Mouse (Mus musculus) frontal cortex, postnatal 10 days (tissue): ENCODE data around the gene Nsl1.

Experiments used
- DNase-seq, 2 experiments: peaks; one replicate each; pipeline ENCODE4 v3.0.0; 2022; ENCODE audit warnings: low spot score in 2 of 2, mixed read lengths in 1 of 2

The Nsl1 gene

DNA sequence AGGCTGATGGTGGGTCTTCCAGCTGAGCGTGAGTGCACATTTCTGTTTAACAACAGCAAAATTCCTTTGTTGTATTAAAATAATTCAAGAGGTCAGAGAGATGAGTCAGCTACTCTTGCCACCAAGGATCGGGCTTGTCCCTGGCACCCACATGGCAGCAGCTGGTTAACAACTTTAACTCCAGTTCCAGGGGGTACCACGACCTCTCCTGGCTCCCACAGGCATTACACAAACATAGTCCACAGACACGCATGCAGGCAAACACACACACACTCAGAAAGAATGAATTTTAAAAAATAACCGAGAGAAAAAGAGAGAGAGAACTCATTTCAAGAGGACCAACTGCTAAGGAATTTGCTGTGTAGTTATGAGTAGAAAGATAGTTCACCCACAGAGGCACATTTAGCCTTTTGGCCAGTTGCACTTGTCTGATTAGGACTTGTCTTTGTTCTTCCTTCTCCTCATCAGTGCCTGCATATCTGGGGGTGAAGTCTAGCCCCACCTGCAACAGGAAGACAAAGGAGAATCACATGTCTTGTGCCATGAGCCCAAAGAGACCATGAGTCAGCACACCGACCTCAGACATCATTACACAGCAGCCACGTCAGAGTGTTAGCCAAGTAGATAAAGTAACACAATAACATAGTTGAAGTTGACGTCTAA lies 7.8 kb upstream of the Nsl1 start:
- no peak for DNase-seq

- no peak for DNase-seq
Observed at GRCm38 (mm10) chr1:191055533-191055873, 7.3 kb upstream of the Nsl1 start.

- no peak for DNase-seq
Observed at GRCm38 (mm10) chr1:191057461-191057860, 5.4 kb upstream of the Nsl1 start.

DNA sequence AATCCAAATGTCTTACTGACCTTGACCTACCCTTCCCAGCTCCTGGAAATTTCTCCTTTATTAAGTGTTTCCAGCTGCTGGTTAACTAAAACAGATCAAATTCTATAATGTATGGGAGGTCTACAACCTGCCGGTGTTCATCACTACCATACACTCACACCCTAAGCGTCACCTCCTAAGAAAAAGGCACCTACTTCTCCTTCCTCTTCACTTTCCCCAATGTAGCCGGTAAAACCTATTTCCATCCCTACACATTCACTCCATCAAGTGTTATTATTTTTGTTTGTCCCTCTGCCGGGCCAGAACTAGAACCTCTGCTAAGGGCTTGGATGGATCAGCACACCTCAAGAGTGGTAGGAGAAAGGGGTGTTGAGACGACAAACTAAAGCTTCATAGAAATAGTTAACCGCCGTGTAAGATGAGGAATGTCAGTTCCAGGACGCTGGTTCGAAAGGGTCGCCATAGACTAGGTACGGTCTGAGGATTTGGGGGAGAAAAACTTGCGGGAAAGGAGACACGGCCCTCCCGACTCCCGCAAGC lies 501 bp upstream of the Nsl1 start:
- DNase-seq: no peak

GRCm38 (mm10) chr1:191063700-191064099 lies 888 bp downstream of the Nsl1 start:
- DNase-seq: no peak

GRCm38 (mm10) chr1:191064535-191064934 lies 1.7 kb downstream of the Nsl1 start:
- no peak for DNase-seq

DNA sequence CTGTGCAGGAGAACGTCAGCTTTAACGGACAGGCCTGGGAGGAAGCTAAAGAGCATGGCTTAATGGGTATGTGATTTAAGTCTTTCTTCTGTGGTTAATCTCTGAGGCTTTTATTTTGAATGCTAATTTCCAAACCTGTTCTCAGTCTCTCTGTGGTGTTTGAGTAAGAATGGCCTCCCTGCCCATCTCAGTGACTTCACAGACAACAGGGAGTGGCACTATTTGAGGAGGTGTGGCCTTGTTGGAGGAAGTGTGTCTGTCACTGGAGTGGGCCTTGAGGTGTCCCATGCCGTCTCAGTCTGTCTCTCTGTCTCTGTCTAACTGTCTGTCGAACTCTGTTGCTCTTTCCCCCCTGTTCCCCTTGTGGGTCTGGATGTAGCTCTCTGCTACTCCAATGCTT lies 2.4 kb downstream of the Nsl1 start:
- DNase-seq: no peak

- no peak for DNase-seq
Observed at GRCm38 (mm10) chr1:191068377-191068776, 5.6 kb downstream of the Nsl1 start.

DNA sequence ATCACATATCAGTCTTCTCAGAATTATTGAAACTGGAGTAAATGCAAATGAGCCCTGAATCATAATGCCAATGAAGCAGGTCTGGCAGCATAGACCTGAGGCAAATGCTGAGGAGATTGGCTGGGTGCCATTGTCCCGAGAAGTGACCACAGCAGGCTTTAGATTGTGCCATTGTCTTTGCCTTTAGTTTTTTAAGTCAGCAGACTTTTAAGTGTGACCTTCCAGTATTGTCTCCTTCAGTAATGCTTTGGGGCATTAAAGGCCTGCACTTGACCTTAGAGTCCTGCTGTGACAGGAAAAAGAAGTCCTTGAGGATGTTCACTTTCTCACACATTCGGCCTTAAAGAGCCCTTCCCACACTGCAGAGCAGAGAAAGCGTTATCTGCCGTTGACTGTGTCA lies 7.4 kb downstream of the Nsl1 start:
- no peak for DNase-seq

DNA sequence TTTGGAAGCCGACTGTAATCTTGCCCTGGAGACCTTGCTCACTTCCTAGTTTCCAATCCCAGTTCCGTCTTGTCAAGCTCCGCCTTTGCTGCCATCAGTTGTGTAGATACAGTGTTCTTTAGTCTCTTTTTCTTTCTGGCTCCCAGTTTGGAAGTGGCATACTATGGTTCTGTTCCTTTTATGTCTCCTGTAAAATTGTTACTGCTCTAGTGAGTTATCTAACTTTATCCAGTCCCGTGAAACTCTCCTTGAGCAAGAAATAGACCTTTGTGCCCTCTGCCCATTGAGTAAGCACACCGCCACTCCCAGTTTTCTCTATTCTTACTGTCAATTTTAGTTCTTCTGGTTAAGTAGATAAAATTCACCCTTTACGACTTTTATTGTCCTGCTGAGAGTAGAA lies 8.8 kb downstream of the Nsl1 start:
- no peak for DNase-seq

GRCm38 (mm10) chr1:191072329-191072913 lies 9.6 kb downstream of the Nsl1 start:
- no peak for DNase-seq

- DNase-seq: no peak
Observed at GRCm38 (mm10) chr1:191073001-191073400, 10.2 kb downstream of the Nsl1 start.

DNA sequence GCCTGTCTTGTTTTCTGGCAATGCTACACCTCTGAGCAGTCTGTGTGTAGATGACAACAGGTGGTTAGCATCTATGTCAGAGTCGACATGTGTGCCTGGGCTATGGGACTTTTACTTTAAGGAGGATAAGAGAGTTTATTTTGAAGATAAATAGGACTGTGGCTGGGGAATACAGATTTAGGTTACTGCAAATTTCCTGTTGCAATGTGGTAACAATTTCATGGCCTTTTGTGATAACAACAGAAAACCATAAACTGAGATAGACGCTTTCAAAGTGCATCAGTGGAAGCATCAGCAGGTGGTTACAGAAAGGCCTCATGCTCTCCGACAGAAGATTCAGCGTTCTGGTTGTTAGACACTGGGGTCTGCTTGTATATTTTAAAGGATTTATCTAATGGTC lies 10.7 kb downstream of the Nsl1 start:
- DNase-seq: no peak

DNA sequence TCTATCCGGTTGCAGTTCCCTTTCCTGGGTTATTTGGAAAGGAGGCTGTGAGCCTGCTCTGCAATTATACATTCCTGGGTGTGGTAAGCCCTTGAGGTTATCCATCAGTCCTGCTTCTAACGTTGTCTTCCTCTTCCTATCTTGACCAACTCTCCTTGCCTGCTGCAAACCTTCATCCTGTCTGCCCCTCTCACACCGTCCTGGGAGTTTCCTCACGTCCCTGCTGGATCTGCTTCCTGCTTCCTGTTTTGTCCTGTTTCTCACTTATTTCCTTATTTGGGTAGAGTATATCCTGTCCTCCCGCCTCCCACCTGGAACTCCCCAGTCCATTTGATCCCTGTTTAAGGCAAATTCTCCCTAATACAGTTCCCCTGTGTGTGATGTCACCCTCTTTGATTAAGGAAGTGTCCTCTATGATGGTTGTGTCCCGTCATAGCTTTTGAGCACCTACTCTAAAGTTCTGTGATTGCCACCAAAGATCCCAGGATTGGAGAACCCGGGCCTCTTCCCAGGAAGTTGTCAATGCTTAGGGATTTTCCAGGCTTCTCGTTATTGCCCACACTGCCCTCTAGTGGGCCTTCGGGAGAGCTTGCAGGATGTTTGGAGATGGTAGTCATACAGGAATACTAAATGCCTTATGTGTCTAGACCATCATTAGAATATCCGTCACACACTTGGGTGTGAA lies 12.5 kb downstream of the Nsl1 start:
- DNase-seq: peak in 1 of 2 experiments; percentile 40

- no peak for DNase-seq
Observed at GRCm38 (mm10) chr1:191083230-191083629, 20.4 kb downstream of the Nsl1 start.

DNA sequence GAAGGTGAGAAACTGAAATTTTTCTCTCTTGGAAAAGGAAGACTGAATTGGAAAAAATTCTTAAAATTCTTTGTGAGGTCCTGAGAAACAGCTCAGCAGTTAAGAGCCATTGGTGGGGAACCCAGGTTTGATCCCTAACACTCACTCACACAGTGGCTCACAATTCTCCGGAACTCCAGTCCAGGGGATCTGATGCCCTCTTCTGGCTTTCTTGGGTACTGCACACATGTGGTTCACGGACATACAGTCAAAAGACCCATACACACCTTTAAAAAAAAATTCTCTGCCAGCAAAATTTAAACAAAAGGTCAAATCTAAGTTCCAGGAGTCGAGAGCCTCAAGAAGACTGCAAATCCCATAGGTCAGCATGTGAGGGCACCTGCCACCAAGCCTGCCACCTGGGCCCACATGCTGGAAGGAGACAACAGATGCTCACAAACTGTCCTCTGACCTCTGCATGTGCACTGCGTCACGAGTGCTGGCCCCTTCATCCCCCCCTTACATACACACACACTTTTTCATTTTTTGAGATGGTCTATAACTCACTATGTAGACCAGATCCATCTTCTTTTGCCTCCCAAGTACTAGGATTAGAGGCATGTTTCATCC lies 22.2 kb downstream of the Nsl1 start:
- peak in 1 of 2 experiments; percentile 54 for DNase-seq

- no peak for DNase-seq
Observed at GRCm38 (mm10) chr1:191085597-191085996, 22.8 kb downstream of the Nsl1 start.

DNA sequence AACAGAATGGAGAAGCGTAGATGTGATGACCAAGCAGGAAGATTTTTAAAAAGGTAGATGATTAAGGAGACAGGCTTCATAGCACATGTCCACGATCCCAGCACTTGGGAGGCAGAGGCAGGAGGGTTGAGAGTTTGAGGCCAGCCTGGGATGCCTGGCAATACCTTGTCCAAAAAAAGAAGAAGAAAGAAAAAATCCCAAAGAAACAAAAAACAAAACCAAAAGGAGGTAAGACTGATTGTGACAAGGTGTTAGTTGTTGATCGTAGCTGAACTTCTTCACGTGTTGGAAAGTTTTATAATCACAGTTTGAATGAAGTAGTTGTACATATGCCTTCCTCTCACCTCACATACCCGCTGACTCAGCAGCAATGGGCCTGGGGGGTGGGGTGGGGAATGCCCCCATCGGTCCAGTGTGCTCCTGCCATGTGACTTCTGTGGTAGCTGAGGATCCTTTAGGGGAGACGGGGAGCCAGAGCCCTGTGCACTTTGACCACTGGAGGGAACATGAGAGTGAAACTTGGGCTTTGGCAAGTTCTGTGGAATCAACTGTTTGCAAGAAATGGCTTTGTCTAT lies 23.6 kb downstream of the Nsl1 start:
- DNase-seq: no peak

DNA sequence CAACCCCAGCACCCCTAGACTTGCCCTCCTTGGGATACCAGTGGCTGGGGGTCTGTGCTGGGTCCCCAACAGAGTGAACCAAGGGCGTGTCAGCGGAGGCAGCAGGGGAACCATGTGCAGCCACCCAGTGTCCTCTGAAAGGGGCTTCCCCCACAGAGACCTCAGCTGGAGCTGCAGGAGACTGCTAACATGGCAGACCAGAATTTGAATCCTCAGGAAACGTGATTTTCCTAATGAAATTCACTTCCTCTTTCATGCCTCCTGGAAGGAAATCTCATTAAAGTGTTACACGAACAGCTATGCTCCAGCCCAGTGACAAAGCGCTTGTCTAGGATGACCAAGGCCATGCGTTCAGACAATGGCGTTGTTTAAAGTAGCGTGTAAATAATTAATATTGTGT lies 24.1 kb downstream of the Nsl1 start:
- DNase-seq: no peak

GRCm38 (mm10) chr1:191087955-191088354 lies 25.1 kb downstream of the Nsl1 start:
- DNase-seq: no peak

DNA sequence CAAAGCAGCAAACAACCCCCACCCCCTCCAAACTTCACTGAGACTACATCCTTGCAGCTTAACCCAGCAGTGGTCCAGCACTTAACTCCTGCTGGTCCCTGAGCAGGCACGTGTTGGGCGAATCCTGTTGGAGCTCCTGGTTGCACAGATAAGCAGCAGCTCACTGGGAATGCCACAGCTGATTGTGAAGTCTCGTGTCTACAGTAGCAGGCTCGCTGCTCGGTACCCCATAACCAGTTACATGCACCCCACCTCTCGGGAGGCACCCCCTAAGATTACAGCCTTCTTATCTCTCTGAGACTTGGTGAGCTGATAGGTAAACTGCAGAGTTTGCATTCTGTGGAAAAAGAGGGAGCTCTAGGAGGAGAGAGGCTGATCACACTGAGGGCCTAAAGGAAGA lies 26.5 kb downstream of the Nsl1 start:
- no peak for DNase-seq

- no peak for DNase-seq
Observed at GRCm38 (mm10) chr1:191092050-191092449, 29.2 kb downstream of the Nsl1 start.
